Mouse (Mus musculus) right cerebral cortex, adult 2 months (tissue): ENCODE data around the gene Fndc3a.

Experiments used
- DNase-seq, 2 experiments: peaks; one replicate each; pipeline ENCODE4 v3.0.0; 2021 to 2022; ENCODE audit warnings: low spot score in 2 of 2

The Fndc3a gene

DNA sequence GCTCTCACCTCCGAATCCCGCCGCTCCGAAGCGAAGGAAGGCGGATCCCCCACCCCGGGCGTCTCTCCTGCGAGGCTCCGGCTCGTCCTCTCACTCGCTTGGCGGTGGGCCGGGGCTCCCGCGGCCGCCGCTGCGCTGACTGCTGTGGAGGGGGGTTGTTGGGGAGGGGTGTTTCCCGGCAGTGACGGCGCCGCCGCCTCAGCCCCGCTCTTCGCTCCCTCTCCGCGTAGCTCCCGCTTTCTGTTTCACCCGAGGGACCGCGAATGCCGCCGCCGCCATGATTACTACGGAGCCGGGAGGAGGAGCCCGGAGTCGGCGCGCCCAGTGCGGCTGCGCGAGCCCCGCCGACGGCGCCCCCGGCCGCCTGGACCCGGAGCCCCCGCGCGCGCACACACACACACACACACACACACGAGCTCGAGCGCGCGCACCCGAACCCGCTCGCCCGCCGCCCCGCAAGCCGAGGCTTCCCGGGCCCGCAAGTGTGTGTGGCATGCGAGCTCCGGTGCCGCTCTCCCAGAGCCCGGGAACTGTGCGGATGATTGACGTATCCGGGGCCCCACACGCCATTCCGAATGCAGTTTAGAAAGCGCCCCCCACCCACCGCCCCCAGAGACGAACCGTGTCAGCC, at the start of gene Fndc3a:
Gene Fndc3a, minus strand, starts transcription at position 294 of the 631 bp plus-strand sequence.
- peak; percentile 77 to 83 for DNase-seq

GRCm38 (mm10) chr14:72752893-72753292, 43.1 kb upstream of the Fndc3a start:
- no peak for DNase-seq

- DNase-seq: no peak
Measured at GRCm38 (mm10) chr14:72750426-72751182, 40.8 kb upstream of the Fndc3a start.

DNA sequence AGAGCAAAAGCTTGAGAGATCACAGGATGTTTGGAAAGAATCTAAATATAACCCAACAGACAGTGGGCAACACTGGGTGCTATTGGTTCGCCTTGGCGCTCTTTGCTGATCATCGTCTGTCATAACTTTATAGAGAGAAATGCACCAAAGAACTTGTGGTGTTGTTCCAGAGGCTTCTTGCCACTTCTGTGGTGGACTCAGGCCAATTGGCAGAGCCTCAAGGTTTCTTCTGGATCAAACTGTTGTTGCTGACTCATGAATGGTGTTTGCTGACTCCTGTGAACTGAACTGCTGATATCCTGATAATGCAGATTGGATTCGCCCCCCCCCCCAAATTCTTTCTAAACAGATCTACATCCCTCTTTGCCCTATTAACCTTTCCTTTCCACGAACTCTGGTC, 38.5 kb upstream of the Fndc3a start:
- no peak for DNase-seq

- no peak for DNase-seq
Measured at GRCm38 (mm10) chr14:72741667-72742066, 31.9 kb upstream of the Fndc3a start.

DNA sequence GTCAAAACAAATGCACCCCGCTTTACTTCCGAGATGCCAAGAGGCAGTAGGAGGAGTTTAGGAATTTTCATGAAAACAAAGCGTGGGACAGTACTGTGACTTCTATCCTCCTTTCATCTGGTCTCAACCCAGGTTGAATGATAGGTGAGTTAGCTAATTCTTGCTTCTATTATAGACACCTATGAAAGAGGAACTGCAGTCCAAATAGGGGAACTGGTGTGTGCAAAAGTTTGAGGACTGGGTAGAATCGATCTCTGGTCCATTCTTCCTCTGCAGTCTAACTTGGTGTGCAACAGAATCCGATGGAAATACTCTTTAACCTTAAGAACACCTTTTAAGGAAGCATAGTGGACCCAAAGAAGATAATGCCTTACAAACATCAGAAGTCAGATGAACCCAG, 30.5 kb upstream of the Fndc3a start:
- DNase-seq: no peak

- no peak for DNase-seq
Measured at GRCm38 (mm10) chr14:72739484-72740208, 29.8 kb upstream of the Fndc3a start.

- no peak for DNase-seq
Measured at GRCm38 (mm10) chr14:72738776-72739175, 29.0 kb upstream of the Fndc3a start.

- no peak for DNase-seq
Measured at GRCm38 (mm10) chr14:72738217-72738616, 28.4 kb upstream of the Fndc3a start.

- DNase-seq: peak in 1 of 2 experiments; percentile 19
Measured at GRCm38 (mm10) chr14:72725865-72726264, 16.1 kb upstream of the Fndc3a start.

GRCm38 (mm10) chr14:72722274-72723053, 12.7 kb upstream of the Fndc3a start:
- DNase-seq: no peak

- DNase-seq: no peak
Measured at GRCm38 (mm10) chr14:72716175-72716574, 6.4 kb upstream of the Fndc3a start.

GRCm38 (mm10) chr14:72711130-72711529, 1.3 kb upstream of the Fndc3a start:
- no peak for DNase-seq

GRCm38 (mm10) chr14:72710341-72711027, 681 bp upstream of the Fndc3a start:
- DNase-seq: peak; percentile 52 to 53

GRCm38 (mm10) chr14:72709091-72709709, 603 bp downstream of the Fndc3a start:
- peak; percentile 7 to 22 for DNase-seq

GRCm38 (mm10) chr14:72708581-72708991, 1.2 kb downstream of the Fndc3a start:
- DNase-seq: peak; percentile 12 to 20

DNA sequence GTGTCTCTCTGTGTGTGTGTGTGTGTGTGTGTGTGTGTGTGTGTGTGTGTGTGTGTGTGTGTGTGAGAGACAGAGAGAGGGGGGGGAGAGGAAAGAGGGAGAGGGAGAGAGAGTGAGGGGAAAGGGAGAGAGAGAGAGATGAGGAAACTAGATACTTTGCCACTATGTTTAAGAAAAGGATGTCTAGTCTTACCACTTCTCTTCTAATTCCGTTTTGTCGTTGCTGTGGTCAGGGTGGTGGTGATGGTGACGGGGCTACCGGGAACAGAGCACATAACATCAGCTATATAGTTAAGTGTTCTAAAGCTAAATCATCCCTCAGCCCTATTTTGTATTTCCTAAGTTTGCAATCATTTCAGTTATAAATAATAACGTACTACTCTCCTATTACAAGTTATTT, 9.7 kb downstream of the Fndc3a start:
- DNase-seq: no peak

DNA sequence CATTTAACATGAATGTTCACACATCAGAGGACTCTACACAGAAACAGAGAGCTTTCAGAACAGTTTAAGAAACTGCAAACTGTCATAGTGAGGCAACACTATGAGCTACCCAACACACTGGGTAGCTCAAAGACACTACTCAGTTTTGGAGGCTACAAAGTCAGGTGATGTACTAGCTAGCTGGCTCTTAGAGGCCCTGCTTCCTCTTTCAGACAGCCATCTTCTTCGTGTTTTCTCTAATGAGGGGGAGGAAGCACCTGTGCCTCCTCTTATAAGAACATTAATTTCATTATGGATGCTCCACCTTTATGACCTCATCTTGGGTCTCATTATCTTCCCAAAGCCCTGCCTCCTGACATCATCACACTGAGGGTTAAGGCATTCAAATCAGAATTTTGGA, 18.4 kb downstream of the Fndc3a start:
- DNase-seq: no peak

DNA sequence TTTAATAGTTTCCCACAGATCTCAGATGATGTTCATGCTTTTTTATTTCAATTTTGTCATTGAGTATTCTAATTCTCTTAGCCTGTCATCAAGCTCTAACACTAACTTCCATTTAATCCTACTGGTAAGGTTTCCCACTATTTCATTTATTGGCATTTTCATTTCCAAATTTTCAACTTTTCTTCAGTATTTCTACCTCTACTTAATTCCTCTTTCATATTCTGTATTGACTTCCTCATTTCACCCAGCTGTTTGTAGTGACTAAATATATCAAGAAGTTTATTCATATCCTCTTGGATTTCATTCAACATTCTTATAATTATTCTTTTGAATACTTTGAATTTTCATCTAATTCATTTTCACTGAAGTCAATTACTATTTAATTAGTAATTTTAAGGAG, 20.3 kb downstream of the Fndc3a start:
- no peak for DNase-seq

GRCm38 (mm10) chr14:72684857-72685370, 24.9 kb downstream of the Fndc3a start:
- DNase-seq: no peak

- DNase-seq: no peak
Measured at GRCm38 (mm10) chr14:72677247-72677646, 32.6 kb downstream of the Fndc3a start.
